Mouse (Mus musculus) kidney, adult 2 months (tissue): ENCODE results near the gene Nkain1.

ENCODE experiments used
- CTCF ChIP-seq: fragments of 200-500 bp; conservative IDR thresholded peaks from 2 replicates; pipeline ENCODE4 v1.5.1; 2011; ENCODE audit warnings: low read depth, mild to moderate bottlenecking, control low read depth, low read length, moderate library complexity, mixed read lengths; ENCODE audit not compliant: insufficient read depth, insufficient read length
- POLR2A ChIP-seq: fragments of 200-500 bp; IDR thresholded peaks from one replicate; pipeline ENCODE4 v1.6.1; 2011; ENCODE audit warnings: low read depth, low read length, control low read depth

DNA sequence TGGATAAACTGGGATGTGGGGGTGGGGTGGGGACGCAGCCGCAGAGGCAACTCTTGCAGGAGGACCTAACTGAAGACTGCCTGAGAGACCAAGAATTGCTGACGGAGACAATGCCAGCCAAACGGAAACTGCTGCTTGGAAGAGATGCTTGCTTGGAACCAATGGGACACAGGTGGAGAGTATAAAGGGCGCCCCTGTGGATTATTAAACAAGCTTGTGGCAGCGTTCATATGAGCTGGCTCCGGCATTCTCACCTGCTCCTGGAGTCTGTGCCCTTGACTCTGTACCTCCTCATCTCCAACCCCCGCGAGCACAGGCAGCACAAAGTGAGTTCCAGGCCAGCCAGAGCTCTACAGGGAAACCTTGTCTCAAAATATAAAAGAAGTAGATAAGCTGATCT lies 23.5 kb downstream of the Nkain1 start:
- no peak for TF ChIP-seq CTCF
- no peak for TF ChIP-seq POLR2A
